Mouse (Mus musculus): ENCODE measurements around the gene Cdkal1.

Cdkal1 gene

GRCm38 (mm10) chr13:29222261-29222838, 633.1 kb downstream of the Cdkal1 start:
- no peak for DNase-seq

- no peak for DNase-seq
Observed at GRCm38 (mm10) chr13:29221646-29222045, 633.8 kb downstream of the Cdkal1 start.

GRCm38 (mm10) chr13:29218594-29219230, 636.8 kb downstream of the Cdkal1 start:
- no peak for DNase-seq

DNA sequence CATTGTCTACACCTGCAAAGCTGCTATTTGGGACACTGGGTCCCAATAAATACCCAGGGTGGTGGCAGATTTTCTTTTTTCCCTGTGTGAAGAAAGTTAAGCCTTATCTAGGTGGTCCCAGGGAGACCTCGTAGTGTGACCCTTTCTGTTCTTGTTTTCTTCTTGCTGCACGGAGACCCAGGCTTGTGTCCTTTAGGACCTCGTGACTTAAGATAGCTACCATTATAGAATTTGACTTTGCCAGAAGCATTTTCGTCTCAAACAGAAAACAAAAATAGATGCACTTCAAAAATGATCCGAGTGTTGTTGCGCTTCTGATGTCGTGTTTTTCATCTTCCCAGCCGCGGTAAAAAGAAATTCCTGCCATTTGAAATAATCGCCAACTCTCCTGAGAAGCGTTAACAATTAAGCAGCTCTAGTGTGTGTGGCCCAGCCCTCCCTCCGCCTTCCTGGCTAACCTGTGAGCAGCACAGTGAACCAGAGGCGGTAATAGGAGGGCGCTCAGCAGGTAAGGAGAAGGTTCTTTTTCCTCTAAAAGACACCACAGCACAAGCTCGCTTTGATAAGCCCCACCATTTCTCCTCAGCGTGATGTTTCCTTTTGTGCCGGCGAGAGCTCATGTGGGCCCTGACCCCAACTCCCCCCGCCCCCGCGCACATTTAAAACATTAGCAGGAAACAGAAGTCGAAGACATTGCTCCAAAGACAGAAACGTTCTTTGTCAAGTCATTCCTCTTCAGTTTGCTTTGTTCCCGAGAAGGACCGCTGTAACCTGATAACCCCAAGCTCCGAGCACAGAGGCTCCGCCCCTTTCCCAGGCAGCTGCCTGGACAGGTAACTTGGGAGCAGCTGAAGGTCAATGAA, 645.1 kb downstream of the Cdkal1 start:
- peak; percentile 66 to 80 for DNase-seq

- DNase-seq, result no peak
Observed at GRCm38 (mm10) chr13:29208749-29209148, 646.7 kb downstream of the Cdkal1 start.

DNA sequence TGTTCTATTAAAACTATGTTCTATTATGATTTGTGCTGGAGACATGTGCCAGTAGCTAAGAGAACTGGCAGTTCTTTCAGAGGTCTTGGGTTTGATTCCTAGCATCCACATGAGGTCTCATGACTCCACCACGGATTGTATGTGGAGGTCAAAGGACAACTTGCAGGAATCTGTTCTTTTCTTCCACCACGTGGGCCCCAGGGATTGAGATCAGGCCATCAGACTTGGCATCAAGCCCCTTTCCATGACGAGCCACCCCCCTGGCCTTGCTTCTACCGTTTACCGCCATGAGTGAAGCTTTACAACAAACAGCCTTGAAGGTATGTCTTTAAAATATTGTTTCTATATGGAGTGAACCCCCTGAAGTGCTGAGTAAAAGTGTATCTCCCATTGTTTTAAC, 651.6 kb downstream of the Cdkal1 start:
- no peak for DNase-seq

DNA sequence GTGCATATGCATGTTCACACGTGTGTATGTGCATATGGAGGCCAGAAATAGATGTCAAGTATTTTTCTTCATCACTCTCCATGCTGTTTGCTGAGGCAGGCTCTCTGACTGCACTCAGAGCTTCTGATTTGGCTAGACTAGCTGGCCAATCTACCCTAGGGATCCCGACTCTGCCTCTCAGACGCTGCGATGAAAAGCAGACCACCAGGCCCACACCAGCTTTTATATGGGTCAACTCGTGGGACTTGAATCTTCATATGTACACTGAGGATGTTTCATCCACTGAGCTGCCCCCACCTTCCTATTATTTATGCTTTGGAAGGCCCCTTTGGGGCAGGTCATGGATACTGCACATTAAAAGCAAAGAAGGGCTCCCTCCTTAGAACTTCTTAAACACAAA, 652.0 kb downstream of the Cdkal1 start:
- DNase-seq, result no peak

DNA sequence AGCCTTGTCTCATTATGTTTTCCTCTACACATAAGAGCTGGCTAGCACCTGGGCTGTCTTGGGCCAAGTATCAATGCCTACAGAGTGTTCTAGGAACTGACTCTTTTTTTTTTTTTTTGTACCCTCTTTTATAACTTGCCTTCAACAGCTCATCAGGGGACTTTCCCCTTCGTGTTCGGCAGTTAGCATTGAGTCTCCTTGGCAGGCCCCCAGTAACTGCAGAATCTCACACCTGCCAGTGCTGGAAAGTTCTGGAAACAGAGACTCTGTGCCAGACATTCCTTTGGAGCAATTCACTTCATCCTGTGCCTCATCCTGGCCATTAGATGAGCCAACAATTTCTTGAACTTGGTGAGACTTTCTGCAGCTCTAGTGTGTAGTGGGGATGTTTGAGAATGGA, 652.9 kb downstream of the Cdkal1 start:
- DNase-seq, result peak; percentile 29 to 55

GRCm38 (mm10) chr13:29199679-29200078, 655.8 kb downstream of the Cdkal1 start:
- peak; percentile 23 to 46 for DNase-seq

DNA sequence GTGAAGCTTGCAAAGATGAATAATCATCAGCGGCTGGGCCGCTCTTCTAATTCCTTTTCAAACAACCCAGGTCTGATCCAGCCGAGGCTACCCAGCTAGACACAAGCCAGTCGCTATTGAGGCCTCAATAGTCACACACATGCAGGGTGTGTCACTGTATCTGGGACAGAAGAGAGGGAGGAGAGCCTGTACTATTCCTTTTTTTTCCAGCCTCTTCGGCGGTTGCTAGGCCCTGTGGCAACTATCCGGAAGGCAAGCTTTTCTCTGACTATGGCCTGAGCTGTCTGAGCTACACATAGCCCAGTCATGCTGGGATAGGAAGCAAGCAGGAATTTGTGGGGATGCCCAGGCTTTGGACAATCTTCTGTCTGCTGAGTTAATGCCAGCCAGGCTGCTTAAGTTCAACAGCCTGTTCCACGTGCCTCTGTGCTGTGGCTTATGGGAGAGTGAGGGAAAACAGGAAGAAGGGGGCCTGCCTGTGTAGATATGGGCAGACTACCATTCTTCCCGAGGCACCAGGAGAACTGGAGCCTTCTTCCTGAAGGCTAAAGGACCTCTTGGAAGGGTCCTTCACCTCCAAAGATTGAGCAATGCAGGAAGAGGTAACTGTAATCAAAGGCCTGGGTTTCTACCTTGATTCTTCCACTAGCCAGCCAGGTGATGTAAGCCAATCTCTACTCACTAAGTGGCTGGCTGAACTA, 658.5 kb downstream of the Cdkal1 start:
- no peak for DNase-seq

- DNase-seq, result no peak
Observed at GRCm38 (mm10) chr13:29195722-29196121, 659.8 kb downstream of the Cdkal1 start.

DNA sequence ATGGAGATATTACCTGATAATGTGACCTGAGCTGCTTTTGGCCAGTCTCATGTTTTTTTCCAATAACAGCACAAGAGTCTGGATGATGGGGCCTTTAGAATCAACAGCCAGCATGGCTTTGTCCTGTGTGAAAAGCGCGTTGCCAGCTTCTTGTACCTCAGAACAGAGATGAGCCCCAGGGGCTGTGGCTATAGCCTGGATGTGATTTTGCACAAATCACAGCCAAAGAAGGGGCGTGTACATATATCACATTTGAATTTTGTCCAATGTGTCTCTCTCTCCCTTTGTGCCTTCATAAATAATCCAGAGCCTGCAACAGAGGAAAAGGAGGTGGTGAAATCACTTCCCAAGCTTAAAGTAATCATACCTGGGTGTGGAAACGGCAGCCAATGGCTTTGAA, 660.5 kb downstream of the Cdkal1 start:
- DNase-seq, result no peak

- DNase-seq, result no peak
Observed at GRCm38 (mm10) chr13:29192697-29193096, 662.8 kb downstream of the Cdkal1 start.

DNA sequence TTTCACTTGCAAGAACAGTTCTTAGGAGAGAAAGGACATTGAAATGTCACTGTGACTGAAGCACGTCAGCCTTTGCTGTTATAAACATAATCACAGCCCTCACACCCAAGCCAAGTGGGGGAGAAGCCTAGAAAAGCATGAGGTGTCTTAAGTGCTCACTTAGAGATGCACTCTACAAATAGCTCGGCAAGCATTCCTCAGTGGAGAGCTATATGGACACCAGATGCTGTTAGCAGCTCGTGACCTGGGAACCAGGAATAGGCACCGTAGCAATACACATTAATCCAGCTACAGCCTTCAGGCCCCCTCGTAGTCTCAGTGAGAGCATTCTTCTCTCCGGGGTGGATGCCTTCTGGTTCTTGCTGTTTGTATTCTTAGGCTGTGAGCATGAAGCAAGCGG, 664.9 kb downstream of the Cdkal1 start:
- DNase-seq, result no peak

GRCm38 (mm10) chr13:29186748-29187147, 668.7 kb downstream of the Cdkal1 start:
- DNase-seq, result no peak

DNA sequence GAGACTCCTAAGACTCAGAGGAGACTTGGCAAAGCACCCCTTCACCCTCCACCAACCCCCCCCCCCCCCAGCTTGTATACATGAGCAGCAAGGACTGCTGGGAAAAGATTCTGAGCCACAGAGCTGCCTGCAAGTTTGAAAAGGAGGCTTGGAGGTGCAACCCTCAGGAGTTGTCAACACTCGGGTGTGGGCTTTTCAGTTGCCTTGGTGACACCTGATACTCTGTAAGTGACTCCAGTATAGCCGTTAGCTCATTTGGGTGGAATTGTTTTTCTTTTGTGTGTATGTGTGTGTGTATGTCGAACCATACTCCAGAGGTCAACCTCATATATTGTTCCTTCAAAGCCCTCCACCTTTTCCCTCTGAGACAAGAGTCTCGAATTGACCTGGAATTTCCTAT, 669.9 kb downstream of the Cdkal1 start:
- DNase-seq, result no peak

DNA sequence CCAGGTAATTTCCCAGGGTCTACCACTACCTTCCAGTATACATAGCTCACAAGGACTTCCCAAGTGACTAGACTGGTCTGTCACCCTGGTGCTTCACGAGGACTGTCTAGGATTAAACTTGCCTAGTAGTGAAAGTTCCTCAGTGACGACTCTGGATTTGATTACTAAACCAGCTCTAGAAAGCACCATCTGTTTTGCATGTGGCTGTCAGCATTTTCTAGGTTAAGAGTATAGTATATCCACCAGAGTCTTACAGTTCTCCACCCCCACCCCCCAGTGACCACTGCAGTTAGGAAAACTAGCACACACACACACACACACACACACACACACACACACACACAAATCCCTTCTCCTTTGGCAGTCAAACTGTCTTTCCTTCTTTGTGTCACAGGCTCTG, 670.9 kb downstream of the Cdkal1 start:
- no peak for DNase-seq

GRCm38 (mm10) chr13:29179861-29180260, 675.6 kb downstream of the Cdkal1 start:
- DNase-seq, result no peak

GRCm38 (mm10) chr13:29179260-29179659, 676.2 kb downstream of the Cdkal1 start:
- no peak for DNase-seq

- peak in 1 of 2 experiments; percentile 10 for DNase-seq
Observed at GRCm38 (mm10) chr13:29177889-29178486, 677.5 kb downstream of the Cdkal1 start.

GRCm38 (mm10) chr13:29169356-29169755, 686.1 kb downstream of the Cdkal1 start:
- no peak for DNase-seq

DNA sequence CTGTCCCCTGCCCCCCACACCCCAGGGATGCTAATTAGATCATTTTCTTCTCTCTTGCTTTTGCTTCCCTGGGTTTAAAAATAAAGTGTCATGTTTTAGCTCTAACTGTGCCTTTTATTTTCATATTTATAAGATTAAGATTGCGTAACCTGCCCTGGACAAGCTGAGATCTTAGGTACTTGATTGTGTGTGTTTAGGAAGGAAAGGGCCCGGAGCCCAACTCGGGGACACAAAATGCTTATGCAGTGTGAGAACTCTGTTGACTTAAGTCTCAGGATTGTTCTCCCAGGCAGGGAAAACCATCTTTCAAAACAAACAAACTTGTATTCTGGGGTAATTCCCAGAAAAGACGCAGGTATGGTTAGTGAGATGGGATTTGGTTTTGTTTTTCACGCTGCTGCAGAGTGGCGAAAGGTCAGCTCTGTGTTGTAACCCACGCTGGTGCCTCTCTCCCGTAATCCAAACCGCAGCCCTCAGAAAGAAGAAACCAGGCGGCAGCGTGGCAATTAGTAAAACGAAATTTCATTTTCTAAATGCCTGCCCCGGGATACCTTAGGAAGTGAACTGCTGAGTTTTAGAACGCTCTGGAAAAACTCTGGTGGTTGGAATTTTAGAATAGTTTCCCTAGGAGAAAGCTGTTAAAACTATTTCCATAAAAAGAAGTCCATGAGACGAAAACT, 690.5 kb downstream of the Cdkal1 start:
- DNase-seq, result no peak
